Mouse (Mus musculus) midbrain, embryonic 14.5 days (tissue): Measurements from ENCODE around the gene Zfp72. TPM values are rescaled to one million over a fixed set of nuclear protein-coding genes. Genes with fewer than 3 reads are reported as not detected.

Source experiments
- ATAC-seq: fragments of 200-750 bp; cut with Nextera tagmentation; 2 replicates; pipeline ENCODE4 v1.8.0; 2017; ENCODE audit warnings: moderate number of reproducible peaks, moderate library complexity; ENCODE audit not compliant: low FRiP score, low TSS enrichment
- DNase-seq: peaks from one replicate; pipeline ENCODE4 v3.0.0-alpha.2; 2015
- H3K27ac ChIP-seq: fragments of 300-500 bp; sonication (generic); replicated peaks from 2 replicates; pipeline ENCODE4 v1.5.1; 2014; ENCODE audit warnings: mild to moderate bottlenecking, low read depth, low read length, moderate library complexity
- H3K27me3 ChIP-seq: fragments of 300-500 bp; sonication (generic); 2 replicates; pipeline ENCODE4 v1.6.1; 2014; ENCODE audit warnings: low read length, control low read depth, mixed read lengths; ENCODE audit not compliant: control insufficient read depth, insufficient read depth
- H3K36me3 ChIP-seq: fragments of 300-500 bp; sonication (generic); 2 replicates; pipeline ENCODE4 v1.6.1; 2014; ENCODE audit warnings: low read length, control low read depth; ENCODE audit not compliant: control insufficient read depth, insufficient read depth
- H3K4me1 ChIP-seq: fragments of 300-500 bp; sonication (generic); 2 replicates; pipeline ENCODE4 v1.6.1; 2014; ENCODE audit warnings: mild to moderate bottlenecking, antibody characterized with exemption, low read length, control low read depth; ENCODE audit not compliant: control insufficient read depth, insufficient read depth
- H3K4me2 ChIP-seq: fragments of 300-500 bp; sonication (generic); 2 replicates; pipeline ENCODE4 v1.6.1; 2014; ENCODE audit warnings: mild to moderate bottlenecking, low read length, moderate library complexity
- H3K4me3 ChIP-seq: fragments of 300-500 bp; sonication (generic); replicated peaks from 2 replicates; pipeline ENCODE4 v1.5.1; 2014; ENCODE audit warnings: low read depth, low read length
- H3K9ac ChIP-seq: fragments of 300-500 bp; sonication (generic); replicated peaks from 2 replicates; pipeline ENCODE4 v1.6.1; 2014; ENCODE audit warnings: mild to moderate bottlenecking, low read length, moderate library complexity
- H3K9me3 ChIP-seq: fragments of 300-500 bp; sonication (generic); 2 replicates; pipeline ENCODE4 v1.6.1; 2016; ENCODE audit warnings: low read length, control low read depth, mixed read lengths; ENCODE audit not compliant: control insufficient read depth
- WGBS: fragments of 180-500 bp; shearing (Covaris S2); extraction: QIAGEN DNeasy Blood & Tissue Kit; methylation state at CpG from one replicate; pipeline ENCODE4 v1.1.7; 2014; 5-methylcytosine and 5-hydroxymethylcytosine counted together
- polyA plus RNA-seq: library from polyadenylated mRNA; unstranded; fragments of >200 nt; fragmentation: Nextera tagmentation; extraction: Ambion mirVana; gene quantifications from 2 replicates; pipeline ENCODE4 v1.2.1, GENCODE M21; 2014

Zfp72 gene
- polyA plus RNA-seq: 7.3 and 9.3 TPM in 2 replicates

- DNase-seq (peak; percentile 89), ATAC-seq (peak; percentile 93)
- no peak within 1 kb of the TSS for H3K27ac ChIP-seq
- H3K9me3 ChIP-seq: no peaks in the 10 kb centered on the region
- H3K4me3 ChIP-seq: peak within 1 kb of the TSS; percentile 63
- H3K9ac ChIP-seq: peak within 1 kb of the TSS; percentile 60
- peak within 1 kb of the TSS; percentile 68 for H3K4me2 ChIP-seq
- H3K27me3 ChIP-seq: no peaks in the 10 kb centered on the region
- no peaks in the 10 kb centered on the region for H3K36me3 ChIP-seq
- peaks cover 9% of the 10 kb centered on the region; the same call in 1 of the 2 replicates for H3K4me1 ChIP-seq
- 1% methylated on average over 14 of the region's 14 CpGs for WGBS
Observed at GRCm38 (mm10) chr13:74390371-74390990, at the start of gene Zfp72. Gene Zfp72, minus strand, starts transcription at chr13:74390836.

GRCm38 (mm10) chr13:74439895-74440294 is 49.3 kb upstream of the Zfp72 start:
- ATAC-seq (no peak), DNase-seq (no peak)
- Histone ChIP-seq H3K4me1 (no peaks in the 10 kb centered on the region), H3K4me2 (no peak overlapping the region), H3K4me3 (no peak overlapping the region), H3K27me3 (no peaks in the 10 kb centered on the region), H3K27ac (no peak overlapping the region), H3K9ac (no peak overlapping the region), H3K36me3 (0 out of 2 replicates have a peak, but pooled peaks cover 3% of the 10 kb centered on the region), H3K9me3 (peaks cover 51% of the 10 kb centered on the region)
- 25% methylated on average over 19 of the region's 19 CpGs for WGBS

GRCm38 (mm10) chr13:74399298-74399839 is 8.7 kb upstream of the Zfp72 start, which contains the start of gene Ftl1-ps1:
Gene Ftl1-ps1, plus strand, starts transcription at chr13:74399694.
- H3K9ac ChIP-seq: no peak within 1 kb of the TSS
- DNase-seq: no peak
- H3K27ac ChIP-seq: no peak within 1 kb of the TSS
- H3K4me2 ChIP-seq: peak within 1 kb of the TSS; percentile 19; the same call in 1 of the 2 replicates
- no peak within 1 kb of the TSS for H3K4me3 ChIP-seq
- no peaks in the 10 kb centered on the region for H3K36me3 ChIP-seq
- H3K4me1 ChIP-seq: no peaks in the 10 kb centered on the region
- no peaks in the 10 kb centered on the region for H3K9me3 ChIP-seq
- WGBS: 12% methylated on average over 11 of the region's 11 CpGs
- no peaks in the 10 kb centered on the region for H3K27me3 ChIP-seq
- no peak for ATAC-seq

DNA sequence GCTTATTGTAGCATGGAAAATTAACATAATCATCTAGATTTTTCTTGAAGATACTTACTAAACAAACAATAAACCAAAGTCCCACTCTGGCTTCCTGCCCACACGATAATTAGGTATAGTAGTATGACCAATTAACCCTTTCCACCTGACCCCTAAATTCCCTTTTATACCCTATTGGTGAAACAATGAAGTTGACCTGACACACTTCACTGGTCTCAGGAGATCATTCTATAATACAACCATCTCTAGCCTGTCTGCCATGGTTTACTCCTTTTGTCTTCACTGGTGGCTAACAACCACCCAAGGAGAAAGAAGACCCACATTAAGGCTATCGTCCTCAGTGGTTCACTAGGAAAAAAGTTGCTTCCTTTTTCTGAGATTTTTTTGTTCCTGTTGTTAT is 520 bp upstream of the Zfp72 start:
- peak; percentile 46; the same call in 1 of the 2 replicates for ATAC-seq
- Histone ChIP-seq H3K27me3 (no peaks in the 10 kb centered on the region), H3K27ac (no peak overlapping the region), H3K9me3 (no peaks in the 10 kb centered on the region), H3K4me2 (no peak overlapping the region), H3K9ac (no peak overlapping the region), H3K4me3 (no peak overlapping the region), H3K4me1 (peaks cover 9% of the 10 kb centered on the region; the same call in 1 of the 2 replicates), H3K36me3 (no peaks in the 10 kb centered on the region)
- DNase-seq: peak; percentile 4
- WGBS: 78% methylated on average over 2 of the region's 2 CpGs

DNA sequence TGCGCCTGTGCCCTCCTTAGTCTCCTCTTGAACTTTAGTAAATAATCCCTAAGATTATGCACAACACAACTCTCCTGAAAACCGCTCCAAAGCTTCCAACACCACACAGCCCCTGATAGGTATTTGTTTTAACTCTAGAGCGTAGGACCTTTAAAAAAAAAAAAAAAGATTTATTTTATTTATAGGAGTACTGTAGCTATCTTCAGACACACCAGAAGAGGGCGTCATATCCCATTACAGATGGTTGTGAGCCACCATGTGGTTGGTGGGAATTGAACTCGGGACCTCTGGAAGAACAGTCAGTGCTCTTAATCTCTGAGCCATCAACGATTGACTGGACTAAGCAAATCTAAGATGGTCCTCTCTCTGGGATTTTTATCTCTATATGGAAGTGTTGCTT is 906 bp downstream of the Zfp72 start:
- no peaks in the 10 kb centered on the region for H3K27me3 ChIP-seq
- no peaks in the 10 kb centered on the region for H3K9me3 ChIP-seq
- H3K4me1 ChIP-seq: peaks cover 9% of the 10 kb centered on the region; the same call in 1 of the 2 replicates
- no peak for DNase-seq
- ATAC-seq: no peak
- no peak overlapping the region for H3K9ac ChIP-seq
- 72% methylated on average over 6 of the region's 6 CpGs for WGBS
- no peak overlapping the region for H3K27ac ChIP-seq
- peak overlapping the region; percentile 63 for H3K4me3 ChIP-seq
- H3K4me2 ChIP-seq: peak overlapping the region; percentile 68
- H3K36me3 ChIP-seq: no peaks in the 10 kb centered on the region

DNA sequence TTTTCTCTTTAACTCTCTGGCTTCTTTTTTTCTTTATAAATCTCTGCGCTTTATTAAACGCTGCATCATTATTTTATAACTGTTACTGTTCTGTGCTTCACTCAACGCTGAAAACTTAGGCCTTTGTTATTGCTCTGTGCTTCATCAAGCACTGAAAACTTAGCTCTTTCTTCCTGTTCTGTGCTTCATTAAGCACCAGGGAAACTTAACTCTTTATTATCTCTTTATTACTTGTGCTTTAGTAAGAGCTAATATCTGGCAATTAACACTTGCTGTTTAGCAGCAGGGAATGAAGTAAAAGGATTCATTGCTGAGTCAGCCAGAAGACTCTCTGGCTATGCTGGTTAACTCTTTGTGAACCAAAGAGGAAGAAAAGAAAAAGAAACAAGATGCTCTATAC is 8.3 kb downstream of the Zfp72 start:
- Histone ChIP-seq H3K9ac (no peak overlapping the region), H3K4me3 (no peak overlapping the region), H3K36me3 (no peaks in the 10 kb centered on the region), H3K27ac (no peak overlapping the region), H3K9me3 (no peaks in the 10 kb centered on the region), H3K27me3 (no peaks in the 10 kb centered on the region), H3K4me2 (no peak overlapping the region), H3K4me1 (no peaks in the 10 kb centered on the region)
- no peak for DNase-seq
- WGBS: 77% methylated on average over 3 of the region's 3 CpGs
- no peak for ATAC-seq

DNA sequence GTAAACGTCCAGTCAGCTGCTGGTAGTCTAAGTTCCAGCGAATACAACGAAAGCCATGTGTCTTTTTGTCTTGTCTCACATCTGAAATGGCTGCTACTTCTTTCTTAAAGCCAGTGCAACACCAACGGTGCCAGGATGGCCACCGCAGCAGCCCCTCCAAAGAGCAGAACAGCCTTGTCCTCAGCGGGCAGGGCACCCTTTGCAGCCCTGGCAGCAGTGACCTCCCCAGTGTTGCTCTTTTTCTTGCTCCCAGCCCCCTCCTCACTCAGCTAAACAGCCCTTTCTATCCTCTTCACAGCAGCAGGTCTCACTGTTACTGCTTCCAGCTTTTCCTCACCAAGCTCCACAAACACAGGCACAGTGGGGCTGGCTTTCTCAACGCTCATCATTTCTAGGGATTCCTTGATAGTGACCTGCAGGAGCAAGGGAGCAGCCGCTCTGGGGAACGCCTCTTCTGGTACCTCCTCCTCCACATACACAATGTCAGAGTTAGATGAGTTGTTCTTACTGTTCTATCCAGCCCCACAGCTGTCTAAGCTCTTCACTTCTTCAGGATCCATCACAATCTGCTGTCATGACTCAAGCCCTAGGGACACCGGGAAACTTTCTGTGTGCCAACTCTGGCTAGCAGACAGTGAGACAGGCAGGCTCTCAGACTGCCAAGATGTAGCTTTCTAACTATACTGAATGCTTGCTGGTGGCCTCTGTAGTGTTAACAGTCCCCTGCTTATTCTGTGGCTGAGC is 8.9 kb downstream of the Zfp72 start:
- H3K36me3 ChIP-seq: no peaks in the 10 kb centered on the region
- no peak overlapping the region for H3K9ac ChIP-seq
- H3K27ac ChIP-seq: no peak overlapping the region
- no peak overlapping the region for H3K4me3 ChIP-seq
- DNase-seq (no peak), ATAC-seq (no peak)
- WGBS: 85% methylated on average over 10 of the region's 10 CpGs
- H3K4me2 ChIP-seq: no peak overlapping the region
- no peaks in the 10 kb centered on the region for H3K9me3 ChIP-seq
- no peaks in the 10 kb centered on the region for H3K27me3 ChIP-seq
- H3K4me1 ChIP-seq: no peaks in the 10 kb centered on the region

GRCm38 (mm10) chr13:74363859-74364235 is 26.8 kb downstream of the Zfp72 start, which contains the start of gene Lrrc14b:
Gene Lrrc14b, minus strand, starts transcription at chr13:74364005.
- no peaks in the 10 kb centered on the region for H3K4me1 ChIP-seq
- H3K27ac ChIP-seq: no peak within 1 kb of the TSS
- H3K9ac ChIP-seq: no peak within 1 kb of the TSS
- H3K4me3 ChIP-seq: no peak within 1 kb of the TSS
- H3K36me3 ChIP-seq: peaks cover 28% of the 10 kb centered on the region
- H3K9me3 ChIP-seq: no peaks in the 10 kb centered on the region
- ATAC-seq: peak; percentile 15; the same call in 1 of the 2 replicates
- H3K27me3 ChIP-seq: no peaks in the 10 kb centered on the region
- H3K4me2 ChIP-seq: no peak within 1 kb of the TSS
- WGBS: 88% methylated on average over 8 of the region's 8 CpGs
- DNase-seq: no peak
